Mouse (Mus musculus): ENCODE measurements around the gene Gm28539. TPM values are rescaled to one million over a fixed set of nuclear protein-coding genes. Genes with fewer than 3 reads are reported as not detected.
A peak's percentile ranks its signal among the peaks of the same experiment; 100 is the strongest.

Gene Gm28539
- total RNA-seq (2015) = not detected in 2 replicates
- not detected in 2 replicates for total RNA-seq (2017)

- ATAC-seq (ENCODE audit: poor library complexity, severe bottlenecking) = peak; percentile 99
These were observed at the start of gene Gm28539, which contains the start of gene 2510002D24Rik for GRCm38 (mm10) chr16:18836468-18837208. Gm28539 (plus strand) TSS chr16:18836584. 2510002D24Rik (plus strand) TSS chr16:18836578.

- ATAC-seq (ENCODE audit: poor library complexity, severe bottlenecking) = no peak
These were observed 49.7 kb upstream of the Gm28539 start for GRCm38 (mm10) chr16:18786652-18787051.

GRCm38 (mm10) chr16:18788627-18789406, 47.6 kb upstream of the Gm28539 start:
- ATAC-seq (ENCODE audit: poor library complexity, severe bottlenecking) = no peak

GRCm38 (mm10) chr16:18795223-18795899, 41.0 kb upstream of the Gm28539 start:
- no peak for ATAC-seq (ENCODE audit: poor library complexity, severe bottlenecking)

GRCm38 (mm10) chr16:18796645-18797044, 39.7 kb upstream of the Gm28539 start:
- no peak for ATAC-seq (ENCODE audit: poor library complexity, severe bottlenecking)

- no peak for ATAC-seq (ENCODE audit: poor library complexity, severe bottlenecking)
These were observed 38.2 kb upstream of the Gm28539 start for GRCm38 (mm10) chr16:18798151-18798550.

- no peak for ATAC-seq (ENCODE audit: poor library complexity, severe bottlenecking)
These were observed 37.5 kb upstream of the Gm28539 start for GRCm38 (mm10) chr16:18798841-18799240.

- ATAC-seq (ENCODE audit: poor library complexity, severe bottlenecking) = no peak
These were observed 30.6 kb upstream of the Gm28539 start for GRCm38 (mm10) chr16:18805746-18806145.

- ATAC-seq (ENCODE audit: poor library complexity, severe bottlenecking) = peak; percentile 51
These were observed 27.4 kb upstream of the Gm28539 start for GRCm38 (mm10) chr16:18809001-18809400.

GRCm38 (mm10) chr16:18811032-18811431, 25.4 kb upstream of the Gm28539 start:
- ATAC-seq (ENCODE audit: poor library complexity, severe bottlenecking) = no peak; the same call in 1 of the 2 replicates

- ATAC-seq (ENCODE audit: poor library complexity, severe bottlenecking) = peak; percentile 72
These were observed 24.7 kb upstream of the Gm28539 start, which contains the start of the genes Ufd1 and Cdc45 for GRCm38 (mm10) chr16:18811468-18812384. Ufd1 (plus strand) TSS chr16:18811779. Cdc45 (minus strand) TSS chr16:18811987.

GRCm38 (mm10) chr16:18812385-18812910, 23.9 kb upstream of the Gm28539 start:
- ATAC-seq (ENCODE audit: poor library complexity, severe bottlenecking) = peak; percentile 25

- ATAC-seq (ENCODE audit: poor library complexity, severe bottlenecking) = no peak
These were observed 14.0 kb upstream of the Gm28539 start for GRCm38 (mm10) chr16:18822356-18822755.

GRCm38 (mm10) chr16:18822925-18823324, 13.5 kb upstream of the Gm28539 start:
- ATAC-seq (ENCODE audit: poor library complexity, severe bottlenecking) = no peak

GRCm38 (mm10) chr16:18828630-18829029, 7.8 kb upstream of the Gm28539 start:
- ATAC-seq (ENCODE audit: poor library complexity, severe bottlenecking) = no peak

- no peak for ATAC-seq (ENCODE audit: poor library complexity, severe bottlenecking)
These were observed 7.3 kb upstream of the Gm28539 start for GRCm38 (mm10) chr16:18829102-18829501.

GRCm38 (mm10) chr16:18833486-18833885, 2.9 kb upstream of the Gm28539 start:
- no peak for ATAC-seq (ENCODE audit: poor library complexity, severe bottlenecking)

- ATAC-seq (ENCODE audit: poor library complexity, severe bottlenecking) = no peak
These were observed 314 bp upstream of the Gm28539 start for GRCm38 (mm10) chr16:18836073-18836467.

GRCm38 (mm10) chr16:18838346-18838745, 2.0 kb downstream of the Gm28539 start:
- ATAC-seq (ENCODE audit: poor library complexity, severe bottlenecking) = no peak

- ATAC-seq (ENCODE audit: poor library complexity, severe bottlenecking) = no peak
These were observed 10.0 kb downstream of the Gm28539 start for GRCm38 (mm10) chr16:18846301-18846820.

Measured in megakaryocyte, adult 5-6 weeks (primary cell).